Mouse (Mus musculus) limb, embryonic 11.5 days (tissue): Measurements from ENCODE around the gene Anapc2. TPM values are rescaled to one million over a fixed set of nuclear protein-coding genes. Genes with fewer than 3 reads are reported as not detected.

Experiments used
- ATAC-seq: fragments of 200-750 bp; cut with Nextera tagmentation; 2 replicates; pipeline ENCODE4 v1.8.0; 2017; ENCODE audit warnings: low read depth; ENCODE audit not compliant: insufficient number of reproducible peaks, low FRiP score, low TSS enrichment
- DNase-seq: peaks from one replicate; pipeline ENCODE4 v3.0.0-alpha.2; 2015; ENCODE audit warnings: low spot score
- H3K27ac ChIP-seq: fragments of 300-500 bp; sonication (generic); replicated peaks from 2 replicates; pipeline ENCODE4 v1.5.1; 2014; ENCODE audit warnings: low read depth, mild to moderate bottlenecking, low read length
- H3K27me3 ChIP-seq: fragments of 300-500 bp; sonication (generic); 2 replicates; pipeline ENCODE4 v1.6.1; 2014; ENCODE audit warnings: mild to moderate bottlenecking, low read length, mixed read lengths; ENCODE audit not compliant: control insufficient read depth, insufficient read depth
- H3K36me3 ChIP-seq: fragments of 300-500 bp; sonication (generic); 2 replicates; pipeline ENCODE4 v1.6.1; 2014; ENCODE audit warnings: mild to moderate bottlenecking, low read length, moderate library complexity, mixed read lengths; ENCODE audit not compliant: control insufficient read depth, insufficient read depth
- H3K4me1 ChIP-seq: fragments of 300-500 bp; sonication (generic); 2 replicates; pipeline ENCODE4 v1.6.1; 2014; ENCODE audit warnings: low read length, mixed read lengths; ENCODE audit not compliant: control insufficient read depth, insufficient read depth
- H3K4me2 ChIP-seq: fragments of 300-500 bp; sonication (generic); 2 replicates; pipeline ENCODE4 v1.6.1; 2014; ENCODE audit warnings: low read depth, mild to moderate bottlenecking, moderate library complexity; ENCODE audit not compliant: severe bottlenecking
- H3K4me3 ChIP-seq: fragments of 300-500 bp; sonication (generic); 2 replicates; pipeline ENCODE4 v1.5.1; 2014; ENCODE audit warnings: low read depth, low read length
- H3K9ac ChIP-seq: fragments of 300-500 bp; sonication (generic); 2 replicates; pipeline ENCODE4 v1.6.1; 2014; ENCODE audit warnings: mild to moderate bottlenecking, low read length
- H3K9me3 ChIP-seq: fragments of 300-500 bp; sonication (generic); 2 replicates; pipeline ENCODE4 v1.6.1; 2016; ENCODE audit warnings: low read length; ENCODE audit not compliant: control insufficient read depth
- WGBS: fragments of 180-500 bp; shearing (Covaris S2); extraction: QIAGEN DNeasy Blood & Tissue Kit; methylation state at CpG from one replicate; pipeline ENCODE4 v1.1.7; 2014; 5-methylcytosine and 5-hydroxymethylcytosine counted together
- polyA plus RNA-seq: library from polyadenylated mRNA; unstranded; fragments of >200 nt; fragmentation: Nextera tagmentation; extraction: Ambion mirVana; gene quantifications from 2 replicates; pipeline ENCODE4 v1.2.1, GENCODE M21; 2014

The Anapc2 gene
- polyA plus RNA-seq, 1 experiment from 2014 or later = 120 TPM

- Histone ChIP-seq H3K36me3 (no peaks in the 10 kb centered on the region), H3K4me2 (no peak overlapping the region), H3K9me3 (no peaks in the 10 kb centered on the region), H3K9ac (no peak overlapping the region), H3K27me3 (peaks cover 42% of the 10 kb centered on the region), H3K4me1 (no peaks in the 10 kb centered on the region), H3K4me3 (no peak overlapping the region), H3K27ac (no peak overlapping the region)
- ATAC-seq = no peak
- 62% methylated on average over 10 of the region's 10 CpGs for WGBS
- no peak for DNase-seq
Observed at GRCm38 (mm10) chr2:25310180-25310579, 37.9 kb downstream of the Anapc2 start.

DNA sequence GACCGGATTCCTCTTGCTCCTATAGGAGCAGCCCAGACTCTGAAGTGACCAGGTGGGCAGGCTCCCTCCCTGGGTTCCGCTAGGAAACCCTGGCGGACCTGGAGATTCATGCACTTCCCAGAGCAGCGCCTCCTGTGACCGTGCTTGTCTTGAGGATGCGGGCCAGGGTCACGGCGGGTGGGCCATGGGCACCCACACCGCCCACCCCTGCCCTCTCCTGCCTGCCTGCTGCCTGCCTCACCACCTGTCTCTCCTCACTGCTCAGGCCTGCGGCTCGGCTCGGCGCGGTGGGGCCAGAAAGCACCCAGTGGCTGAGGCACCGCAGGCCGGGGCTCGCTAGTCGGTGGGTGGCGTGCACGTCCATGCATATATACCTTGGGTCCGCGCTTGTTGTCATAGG, 38.7 kb downstream of the Anapc2 start:
- peaks cover 34% of the 10 kb centered on the region for H3K27me3 ChIP-seq

GRCm38 (mm10) chr2:25311491-25311891, 39.2 kb downstream of the Anapc2 start:
- no peak overlapping the region for H3K4me2 ChIP-seq
- H3K27me3 ChIP-seq = peaks cover 34% of the 10 kb centered on the region
- H3K4me3 ChIP-seq = no peak overlapping the region
- no peaks in the 10 kb centered on the region for H3K36me3 ChIP-seq
- no peak overlapping the region for H3K27ac ChIP-seq
- H3K9me3 ChIP-seq = no peaks in the 10 kb centered on the region
- DNase-seq (no peak), ATAC-seq (no peak)
- no peak overlapping the region for H3K9ac ChIP-seq
- H3K4me1 ChIP-seq = no peaks in the 10 kb centered on the region
- 3% methylated on average over 11 of the region's 11 CpGs for whole genome bisulfite sequencing

More for the DNA sequence above, 38.7 kb downstream of the Anapc2 start:
- H3K36me3 ChIP-seq = no peaks in the 10 kb centered on the region
- 2% methylated on average over 22 of the region's 22 CpGs for WGBS
- no peak overlapping the region for H3K27ac ChIP-seq
- DNase-seq (no peak), ATAC-seq (no peak)
- H3K4me3 ChIP-seq = no peak overlapping the region
- H3K4me1 ChIP-seq = no peaks in the 10 kb centered on the region
- H3K9ac ChIP-seq = no peak overlapping the region
- H3K9me3 ChIP-seq = no peaks in the 10 kb centered on the region
- no peak overlapping the region for H3K4me2 ChIP-seq

- Histone ChIP-seq H3K27me3 (peaks cover 36% of the 10 kb centered on the region), H3K9ac (no peak overlapping the region), H3K9me3 (no peaks in the 10 kb centered on the region), H3K4me1 (peaks cover 7% of the 10 kb centered on the region), H3K4me3 (peak overlapping the region; percentile 24), H3K36me3 (no peaks in the 10 kb centered on the region), H3K4me2 (peak overlapping the region; percentile 47), H3K27ac (no peak overlapping the region)
- WGBS = 7% methylated on average over 31 of the region's 31 CpGs
- DNase-seq (no peak), ATAC-seq (peak; percentile 47; the same call in 1 of the 2 replicates)
Observed at GRCm38 (mm10) chr2:25318119-25318966, 46.1 kb downstream of the Anapc2 start.

DNA sequence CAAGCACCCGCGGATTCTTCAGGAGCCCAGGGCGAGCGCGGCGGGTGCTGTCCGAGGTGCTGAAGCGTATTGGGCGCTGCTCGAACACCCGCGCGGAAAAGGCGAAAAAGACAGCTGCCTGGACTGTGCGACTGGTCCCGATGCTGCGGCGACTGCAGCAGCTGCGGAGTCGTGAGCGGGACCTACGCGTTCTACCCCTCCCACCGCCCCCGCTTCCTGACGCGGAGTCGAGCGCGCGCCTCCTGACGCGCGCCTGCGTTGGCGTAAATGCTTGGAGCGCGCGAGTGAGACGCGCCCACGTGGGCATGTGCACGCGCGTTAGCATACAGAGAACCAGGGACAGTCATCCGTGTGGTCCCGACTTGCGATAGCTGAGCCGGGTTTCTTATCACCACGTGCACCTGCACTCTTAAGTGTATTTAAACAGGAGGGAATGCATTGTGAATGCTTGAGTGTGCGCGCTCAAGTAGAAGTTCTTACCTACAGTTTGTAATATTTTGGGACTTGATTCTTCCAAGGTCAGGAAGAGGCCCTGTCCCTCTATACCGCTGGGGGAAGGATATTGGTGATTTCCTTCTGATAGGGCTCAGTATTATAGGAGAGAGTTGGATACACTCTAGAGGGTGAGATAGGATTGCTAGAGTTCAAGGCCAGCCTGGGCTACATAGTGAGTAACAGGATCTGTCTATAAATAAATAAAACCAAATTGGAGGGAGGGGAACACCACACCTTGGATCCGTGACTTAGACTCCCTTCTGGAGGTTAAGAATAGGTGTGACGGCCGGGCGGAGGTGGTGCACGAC, 46.9 kb downstream of the Anapc2 start, which contains the start of gene Grin1:
Gene Grin1, minus strand, starts transcription at position 217 of the 803 bp plus-strand sequence.
- Histone ChIP-seq H3K4me2 (peak within 1 kb of the TSS; percentile 47), H3K27me3 (peaks cover 33% of the 10 kb centered on the region), H3K4me1 (peaks cover 7% of the 10 kb centered on the region), H3K36me3 (no peaks in the 10 kb centered on the region), H3K9ac (no peak within 1 kb of the TSS), H3K9me3 (no peaks in the 10 kb centered on the region), H3K27ac (no peak within 1 kb of the TSS), H3K4me3 (peak within 1 kb of the TSS; percentile 24)
- peak; percentile 87 for DNase-seq
- ATAC-seq = peak; percentile 68; the same call in 1 of the 2 replicates
- WGBS = 9% methylated on average over 58 of the region's 58 CpGs

- no peaks in the 10 kb centered on the region for H3K9me3 ChIP-seq
- DNase-seq = no peak
- H3K36me3 ChIP-seq = no peaks in the 10 kb centered on the region
- no peak overlapping the region for H3K4me3 ChIP-seq
- ATAC-seq = no peak
- no peak overlapping the region for H3K9ac ChIP-seq
- no peak overlapping the region for H3K4me2 ChIP-seq
- peaks cover 7% of the 10 kb centered on the region for H3K4me1 ChIP-seq
- H3K27me3 ChIP-seq = peaks cover 33% of the 10 kb centered on the region
- WGBS = 40% methylated on average over 2 of the region's 2 CpGs
- H3K27ac ChIP-seq = no peak overlapping the region
Observed at GRCm38 (mm10) chr2:25320084-25320483, 47.8 kb downstream of the Anapc2 start.

DNA sequence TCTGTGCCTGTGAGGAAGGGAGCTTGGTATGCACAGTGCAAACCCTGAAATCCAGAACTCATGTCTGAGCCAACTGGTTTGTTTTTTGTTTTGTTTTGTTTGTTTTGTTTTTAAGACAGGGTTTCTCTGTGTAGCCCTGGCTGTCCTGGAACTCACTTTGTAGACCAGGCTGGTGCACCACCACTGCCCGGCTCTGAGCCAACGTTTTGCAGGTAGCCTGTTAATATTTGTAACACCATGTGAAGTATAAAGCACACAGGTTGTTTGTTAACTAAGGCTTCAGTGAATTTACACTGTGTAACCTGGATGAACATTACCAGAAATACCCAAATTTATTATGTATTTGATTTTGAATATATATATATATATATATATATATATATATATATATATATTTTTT, 53.8 kb downstream of the Anapc2 start:
- Histone ChIP-seq H3K27me3 (no peaks in the 10 kb centered on the region), H3K9ac (no peak overlapping the region), H3K4me1 (no peaks in the 10 kb centered on the region), H3K4me2 (no peak overlapping the region), H3K36me3 (no peaks in the 10 kb centered on the region), H3K4me3 (no peak overlapping the region), H3K9me3 (no peaks in the 10 kb centered on the region), H3K27ac (no peak overlapping the region)
- ATAC-seq (no peak), DNase-seq (no peak)
- 74% methylated on average over 2 of the region's 2 CpGs for WGBS

DNA sequence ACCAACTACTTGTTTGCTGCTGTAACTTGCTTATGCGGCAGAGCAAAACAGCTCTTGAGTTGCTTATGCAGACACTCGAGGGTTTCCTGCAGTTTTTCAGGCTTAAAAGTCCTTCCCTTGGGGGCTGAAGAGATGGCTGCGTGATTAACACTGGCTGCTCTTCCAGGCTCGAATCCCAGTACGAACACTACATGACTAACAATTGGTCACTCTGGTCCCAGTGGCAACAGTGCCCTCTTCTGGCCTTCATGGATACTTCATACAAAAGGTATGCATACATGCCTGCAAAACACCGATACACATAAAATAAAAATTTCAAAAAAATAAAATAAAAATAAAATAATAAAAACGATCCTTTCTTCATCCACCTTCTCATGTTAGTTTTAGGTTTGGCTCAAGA, 56.2 kb downstream of the Anapc2 start:
- no peak overlapping the region for H3K27ac ChIP-seq
- WGBS = 39% methylated on average over 7 of the region's 7 CpGs

More for the DNA sequence above, 56.2 kb downstream of the Anapc2 start:
- H3K9me3 ChIP-seq = no peaks in the 10 kb centered on the region
- H3K4me3 ChIP-seq = no peak overlapping the region
- peak; percentile 28 for DNase-seq
- no peak overlapping the region for H3K9ac ChIP-seq
- H3K36me3 ChIP-seq = no peaks in the 10 kb centered on the region
- ATAC-seq = no peak
- no peak overlapping the region for H3K4me2 ChIP-seq
- peaks cover 5% of the 10 kb centered on the region for H3K4me1 ChIP-seq
- no peaks in the 10 kb centered on the region for H3K27me3 ChIP-seq
